Mouse (Mus musculus) limb, embryonic 14.5 days (tissue): ENCODE data around the gene Slc6a4. TPM values are rescaled to one million over a fixed set of nuclear protein-coding genes. Genes with fewer than 3 reads are reported as not detected.

Experiments
- ATAC-seq: fragments of 200-750 bp; cut with Nextera tagmentation; 2 replicates; pipeline ENCODE4 v1.8.0; 2017; ENCODE audit warnings: low read depth, moderate number of reproducible peaks, moderate TSS enrichment; ENCODE audit not compliant: low FRiP score
- DNase-seq: peaks from one replicate; pipeline ENCODE4 v3.0.0-alpha.2; 2015; ENCODE audit warnings: low spot score
- H3K27ac ChIP-seq: fragments of 300-500 bp; sonication (generic); replicated peaks from 2 replicates; pipeline ENCODE4 v1.5.1; 2014; ENCODE audit warnings: low read depth, mild to moderate bottlenecking, low read length, moderate library complexity, mixed read lengths
- H3K27me3 ChIP-seq: fragments of 300-500 bp; sonication (generic); 2 replicates; pipeline ENCODE4 v1.6.1; 2014; ENCODE audit warnings: low read length, mixed read lengths; ENCODE audit not compliant: control insufficient read depth, insufficient read depth
- H3K36me3 ChIP-seq: fragments of 300-500 bp; sonication (generic); 2 replicates; pipeline ENCODE4 v1.6.1; 2014; ENCODE audit warnings: mild to moderate bottlenecking, low read length, moderate library complexity, mixed read lengths; ENCODE audit not compliant: control insufficient read depth, insufficient read depth
- H3K4me1 ChIP-seq: fragments of 300-500 bp; sonication (generic); 2 replicates; pipeline ENCODE4 v1.6.1; 2014; ENCODE audit warnings: antibody characterized with exemption, low read length, mixed read lengths; ENCODE audit not compliant: control insufficient read depth, insufficient read depth
- H3K4me2 ChIP-seq: fragments of 300-500 bp; sonication (generic); replicated peaks from 2 replicates; pipeline ENCODE4 v1.6.1; 2014; ENCODE audit warnings: low read depth, mild to moderate bottlenecking, low read length, moderate library complexity; ENCODE audit not compliant: severe bottlenecking
- H3K4me3 ChIP-seq: fragments of 300-500 bp; sonication (generic); replicated peaks from 2 replicates; pipeline ENCODE4 v1.5.1; 2014; ENCODE audit warnings: low read length
- H3K9ac ChIP-seq: fragments of 300-500 bp; sonication (generic); 2 replicates; pipeline ENCODE4 v1.6.1; 2014; ENCODE audit warnings: mild to moderate bottlenecking, low read depth, low read length, moderate library complexity; ENCODE audit not compliant: severe bottlenecking
- H3K9me3 ChIP-seq: fragments of 300-500 bp; sonication (generic); 2 replicates; pipeline ENCODE4 v1.6.1; 2016; ENCODE audit warnings: low read length; ENCODE audit not compliant: control insufficient read depth
- POLR2A ChIP-seq: fragments of 200-500 bp; IDR thresholded peaks from 2 replicates; pipeline ENCODE4 v1.8.0; 2012; ENCODE audit warnings: inconsistent platforms, mild to moderate bottlenecking, moderate library complexity, borderline replicate concordance; ENCODE audit not compliant: insufficient read depth, insufficient read length; ENCODE audit errors: extremely low read depth
- WGBS: fragments of 180-500 bp; shearing (Covaris S2); extraction: QIAGEN DNeasy Blood & Tissue Kit; methylation state at CpG from one replicate; pipeline ENCODE4 v1.1.7; 2014; 5-methylcytosine and 5-hydroxymethylcytosine counted together
- polyA plus RNA-seq, 2 experiments: library from polyadenylated mRNA; depleted of rRNA in 1 of 2; stranded (reverse) in 1 of 2; unstranded in 1 of 2; fragments of >200 nt; fragmentation: Nextera tagmentation in 1 of 2; extraction: Ambion mirVana in 1 of 2; gene quantifications; 2 replicates each; pipeline versions ENCODE4 v1.2.1 to v1.2.3; 2012 to 2014

The Slc6a4 gene
- polyA plus RNA-seq, 2 experiments = 0.79 to 1.2 TPM

DNA sequence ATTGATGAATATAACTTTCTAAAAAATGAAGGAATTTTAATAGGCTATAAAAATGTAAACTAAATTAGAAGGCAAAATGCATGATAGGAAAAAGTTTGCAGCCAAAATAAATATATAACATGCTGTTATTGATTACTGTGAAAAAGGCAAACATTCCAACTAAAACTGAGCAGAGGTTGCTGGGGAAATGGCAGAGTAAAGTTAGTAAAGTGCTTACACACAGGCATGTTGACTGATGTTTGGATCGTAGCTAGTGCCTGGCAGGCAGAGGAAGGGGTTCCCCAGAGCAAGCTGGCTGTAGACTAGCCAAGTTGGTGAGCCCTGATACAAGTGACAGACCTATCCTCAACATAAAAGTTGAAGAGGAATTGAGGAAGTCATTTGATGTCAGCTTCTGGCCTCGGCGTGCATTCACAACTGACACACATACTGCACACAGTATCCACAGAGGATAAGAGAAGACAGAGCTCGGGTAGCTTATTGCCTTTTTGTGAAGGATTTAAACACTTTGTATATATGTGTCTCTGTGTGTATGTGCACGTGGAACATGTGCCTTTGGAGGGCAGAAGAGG lies 16.7 kb upstream of the Slc6a4 start:
- no peak overlapping the region for H3K9ac ChIP-seq
- TF ChIP-seq POLR2A = no peak
- DNase-seq (no peak), ATAC-seq (no peak)
- no peaks in the 10 kb centered on the region for H3K27me3 ChIP-seq
- no peak overlapping the region for H3K4me2 ChIP-seq
- no peak overlapping the region for H3K4me3 ChIP-seq
- no peak overlapping the region for H3K27ac ChIP-seq
- H3K9me3 ChIP-seq = no peaks in the 10 kb centered on the region
- no peaks in the 10 kb centered on the region for H3K4me1 ChIP-seq
- 84% methylated on average over 5 of the region's 5 CpGs for WGBS
- peaks cover 86% of the 10 kb centered on the region for H3K36me3 ChIP-seq

DNA sequence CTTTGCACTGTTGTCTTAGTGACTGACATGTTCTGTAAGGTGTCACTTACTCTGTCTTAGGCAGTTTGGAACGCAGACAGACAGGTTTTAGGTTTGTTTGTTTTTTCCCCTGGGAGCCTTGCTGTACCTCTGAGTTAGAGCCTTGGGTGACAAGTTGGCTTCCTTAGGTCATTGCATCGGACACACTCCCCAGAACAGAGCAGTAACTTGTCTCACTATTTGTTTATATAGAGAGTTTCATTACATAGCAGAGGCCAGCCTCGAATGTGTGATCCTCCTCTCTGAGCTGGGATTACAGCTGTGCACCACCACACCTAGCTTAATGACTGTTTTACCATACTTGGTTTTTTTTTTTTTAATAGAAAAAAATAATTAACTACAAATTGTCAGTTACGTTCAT lies 16.0 kb upstream of the Slc6a4 start:
- Histone ChIP-seq H3K27ac (no peak overlapping the region), H3K4me2 (no peak overlapping the region), H3K9me3 (no peaks in the 10 kb centered on the region), H3K9ac (no peak overlapping the region), H3K36me3 (peaks cover 91% of the 10 kb centered on the region), H3K27me3 (no peaks in the 10 kb centered on the region), H3K4me1 (no peaks in the 10 kb centered on the region), H3K4me3 (no peak overlapping the region)
- ATAC-seq (no peak), DNase-seq (no peak)
- no peak for TF ChIP-seq POLR2A
- WGBS = 81% methylated on average over 4 of the region's 4 CpGs

DNA sequence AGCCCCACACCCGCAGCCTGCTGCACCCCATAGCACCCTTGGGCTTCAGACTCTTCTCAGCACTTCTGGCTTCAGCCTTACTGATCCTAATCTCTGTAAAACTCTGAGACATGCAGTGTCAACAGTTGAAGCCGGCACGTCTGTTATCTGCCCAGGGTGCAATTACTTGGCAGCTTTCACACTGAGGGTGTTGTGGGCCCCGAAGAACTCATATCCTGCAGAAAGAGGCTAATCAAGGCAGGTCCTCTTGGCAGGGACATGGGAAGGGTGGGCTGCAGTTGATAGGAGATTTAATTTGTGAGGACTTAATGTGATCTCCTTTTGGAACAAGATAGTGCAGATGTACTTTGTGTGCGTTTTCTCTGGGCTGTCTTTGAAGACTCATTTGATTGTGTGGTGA lies 14.8 kb upstream of the Slc6a4 start:
- no peak overlapping the region for H3K4me3 ChIP-seq
- no peak overlapping the region for H3K9ac ChIP-seq
- ATAC-seq (no peak), DNase-seq (no peak)
- no peak overlapping the region for H3K27ac ChIP-seq
- H3K4me1 ChIP-seq = no peaks in the 10 kb centered on the region
- H3K27me3 ChIP-seq = no peaks in the 10 kb centered on the region
- TF ChIP-seq POLR2A = no peak
- WGBS = 76% methylated on average over 5 of the region's 5 CpGs
- no peaks in the 10 kb centered on the region for H3K9me3 ChIP-seq
- no peak overlapping the region for H3K4me2 ChIP-seq
- H3K36me3 ChIP-seq = peaks cover 90% of the 10 kb centered on the region

DNA sequence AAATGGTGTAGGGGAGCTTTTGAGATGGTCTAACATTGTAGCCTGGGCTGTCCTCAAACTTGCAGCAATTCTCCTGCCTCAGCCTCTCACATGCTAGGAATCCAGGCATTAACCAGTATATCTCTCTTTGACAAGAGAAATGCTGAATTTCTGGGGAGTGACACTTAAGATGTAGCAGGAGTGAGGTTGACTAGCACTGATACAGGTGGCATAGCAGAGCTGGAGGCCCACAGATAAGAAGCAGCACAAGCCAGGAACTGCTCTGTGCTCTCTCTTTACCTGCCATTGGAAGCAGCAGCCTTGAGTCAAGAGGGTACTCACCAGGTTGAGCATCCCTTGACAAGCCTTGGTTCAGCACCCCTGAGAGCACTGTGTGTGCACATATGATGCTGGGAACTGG lies 14.2 kb upstream of the Slc6a4 start:
- no peak for TF ChIP-seq POLR2A
- Histone ChIP-seq H3K27me3 (no peaks in the 10 kb centered on the region), H3K4me1 (no peaks in the 10 kb centered on the region), H3K36me3 (peaks cover 84% of the 10 kb centered on the region), H3K27ac (no peak overlapping the region), H3K4me3 (no peak overlapping the region), H3K9me3 (no peaks in the 10 kb centered on the region), H3K9ac (no peak overlapping the region), H3K4me2 (no peak overlapping the region)
- DNase-seq (no peak), ATAC-seq (no peak)

DNA sequence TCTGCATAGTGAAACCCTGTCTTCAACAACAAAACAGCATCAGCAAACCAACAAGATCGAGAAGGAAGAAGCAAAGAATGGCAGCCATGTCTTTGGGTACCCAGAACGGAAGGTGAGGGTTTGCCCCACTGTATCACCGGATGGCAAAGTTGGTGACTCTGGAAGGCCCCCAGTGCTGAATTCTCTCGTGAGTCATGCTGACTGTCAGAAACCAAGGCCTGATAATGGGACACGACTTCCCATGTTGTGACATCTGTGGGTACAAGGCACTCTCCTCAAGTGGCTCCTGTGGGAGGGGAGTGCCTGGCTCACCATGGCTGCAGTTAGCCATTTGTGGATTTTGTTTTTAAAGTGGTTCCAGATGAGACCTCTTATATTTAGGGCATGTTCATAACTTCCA lies 7.6 kb upstream of the Slc6a4 start:
- TF ChIP-seq POLR2A = no peak
- WGBS = 77% methylated on average over 5 of the region's 5 CpGs
- ATAC-seq = no peak
- no peak overlapping the region for H3K27ac ChIP-seq
- H3K4me3 ChIP-seq = no peak overlapping the region
- no peaks in the 10 kb centered on the region for H3K27me3 ChIP-seq
- H3K4me1 ChIP-seq = no peaks in the 10 kb centered on the region
- no peaks in the 10 kb centered on the region for H3K9me3 ChIP-seq
- no peak overlapping the region for H3K9ac ChIP-seq
- no peak for DNase-seq
- H3K4me2 ChIP-seq = no peak overlapping the region
- H3K36me3 ChIP-seq = peaks cover 26% of the 10 kb centered on the region

DNA sequence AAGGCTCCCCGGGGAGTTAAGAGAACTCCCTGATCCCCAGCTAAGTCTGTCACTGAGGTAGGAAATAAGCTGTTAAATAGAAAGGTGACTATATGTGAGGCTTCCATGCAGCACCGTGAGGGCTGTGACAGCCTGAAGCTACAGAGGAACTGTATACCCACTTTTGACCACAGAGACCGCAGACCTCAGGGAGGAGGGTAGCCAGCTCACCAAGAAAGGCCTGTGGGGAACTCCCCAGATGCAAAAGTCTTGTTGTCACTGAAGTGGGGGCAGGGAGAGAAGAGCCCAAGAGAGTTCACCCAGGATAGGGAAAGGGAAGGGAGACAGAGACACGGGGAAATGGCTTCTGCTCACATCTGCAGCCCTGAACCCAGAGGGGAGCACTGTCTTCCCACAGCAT lies 5.5 kb upstream of the Slc6a4 start:
- Histone ChIP-seq H3K4me2 (no peak overlapping the region), H3K4me1 (peaks cover 2% of the 10 kb centered on the region; the same call in 1 of the 2 replicates), H3K9ac (no peak overlapping the region), H3K36me3 (peaks cover 6% of the 10 kb centered on the region), H3K4me3 (no peak overlapping the region), H3K9me3 (no peaks in the 10 kb centered on the region), H3K27ac (no peak overlapping the region), H3K27me3 (peaks cover 11% of the 10 kb centered on the region; the same call in 1 of the 2 replicates)
- WGBS = 35% methylated on average over 4 of the region's 4 CpGs
- DNase-seq (no peak), ATAC-seq (no peak)
- no peak for TF ChIP-seq POLR2A
